ENCODE assay signal across 8 mouse cellular contexts in genomic region chr3:98259271-98259751, GRCm38 (mm10). TPM values are rescaled to one million over a fixed set of nuclear protein-coding genes. Genes with fewer than 3 reads are reported as not detected.
DNase-seq lines count a peak whose midpoint lies in the region; ATAC-seq and TF ChIP-seq lines count a peak whose summit lies in the region.
"Had no signal": no experiment of that assay in that cellular context is flagged by ENCODE, and none has a peak within 500 bp of the region (broad histone marks: within the 10 kb centered on the region; RNA-seq: fewer than 3 reads in every experiment).

No protein-coding gene starts in this region.

- 68% methylated on average over 5 of the region's 5 CpGs for WGBS in kidney, adult 2 months
- 54% methylated on average over 5 of the region's 5 CpGs for WGBS in small intestine, adult 2 months
- WGBS in forebrain, embryonic 13.5 days = 95% methylated on average over 5 of the region's 5 CpGs

- ATAC-seq in forebrain, embryonic 13.5 days = no peak

- no peak overlapping the region for H3K27ac ChIP-seq in kidney, adult 2 months (ENCODE audit: insufficient read depth, low read depth, low read length)
- peak overlapping the region; percentile 35; the same call in 1 of the 2 replicates for H3K27ac ChIP-seq in small intestine, adult 2 months (ENCODE audit: insufficient read depth, low read depth, low read length)
- H3K27ac ChIP-seq in forebrain, embryonic 13.5 days = no peak overlapping the region

- H3K36me3 ChIP-seq in kidney, adult 2 months (ENCODE audit: control insufficient read depth, insufficient read depth, low read length) = no peaks in the 10 kb centered on the region
- no peaks in the 10 kb centered on the region for H3K36me3 ChIP-seq in small intestine, adult 2 months (ENCODE audit: control insufficient read depth, insufficient read depth, low read length)
- H3K36me3 ChIP-seq in forebrain, embryonic 13.5 days (ENCODE audit: poor library complexity, severe bottlenecking) = no peaks in the 10 kb centered on the region
- H3K36me3 ChIP-seq: limb, embryonic 15.5 days had no signal

- TF ChIP-seq CTCF in kidney, adult 2 months (conservative IDR thresholded peaks at IDR 0.05; ENCODE audit: insufficient read depth, insufficient read length, low read depth, low read length) = no peak
- no peak for TF ChIP-seq CTCF in small intestine, adult 2 months (IDR thresholded peaks at IDR 0.05; ENCODE audit: extremely low read depth, insufficient read length, insufficient replicate concordance, low read depth, low read length)

- peaks cover 14% of the 10 kb centered on the region for H3K4me1 ChIP-seq in kidney, adult 2 months (ENCODE audit: control insufficient read depth, insufficient read depth, low read length)
- H3K4me1 ChIP-seq in small intestine, adult 2 months (ENCODE audit: control insufficient read depth, insufficient read depth, insufficient read length, low read length) = peaks cover 8% of the 10 kb centered on the region; the same call in 1 of the 2 replicates
- H3K4me1 ChIP-seq in forebrain, embryonic 13.5 days = no peaks in the 10 kb centered on the region

- H3K9me3 ChIP-seq in forebrain, embryonic 13.5 days (replicated peaks) = no peaks in the 10 kb centered on the region
- H3K9me3 ChIP-seq: limb, embryonic 15.5 days had no signal

- H3K4me3 ChIP-seq in kidney, adult 2 months (ENCODE audit: insufficient read depth, low read depth, low read length) = no peak overlapping the region
- H3K4me3 ChIP-seq in small intestine, adult 2 months (ENCODE audit: low read depth, low read length) = no peak overlapping the region
- no peak overlapping the region for H3K4me3 ChIP-seq in forebrain, embryonic 13.5 days
- H3K4me3 ChIP-seq: limb, embryonic 15.5 days had no signal

- no peak overlapping the region for H3K9ac ChIP-seq in forebrain, embryonic 13.5 days
- H3K9ac ChIP-seq: limb, embryonic 15.5 days had no signal

- H3K4me2 ChIP-seq in forebrain, embryonic 13.5 days = no peak overlapping the region
- H3K4me2 ChIP-seq: limb, embryonic 15.5 days had no signal

- DNase-seq in kidney, postnatal 36 days = peak; percentile 23 to 42
- no peak for DNase-seq in kidney, adult 2 months
- DNase-seq in frontal cortex, adult 2 months (ENCODE audit: extremely low spot score in 1 of 2, low spot score in 1 of 2) = peak; percentile 51 to 59
- DNase-seq in left cerebral cortex, adult 18-20 months (ENCODE audit: low spot score in 2 of 2) = peak; percentile 60 to 74
- DNase-seq in urinary bladder, postnatal 10 days (ENCODE audit: low spot score) = no peak

- no peaks in the 10 kb centered on the region for H3K27me3 ChIP-seq in kidney, adult 2 months (replicated peaks; ENCODE audit: control insufficient read depth, insufficient read depth, low read length)
- H3K27me3 ChIP-seq in small intestine, adult 2 months (ENCODE audit: control insufficient read depth, insufficient read depth, low read length) = no peaks in the 10 kb centered on the region
- H3K27me3 ChIP-seq in forebrain, embryonic 13.5 days = no peaks in the 10 kb centered on the region
- H3K27me3 ChIP-seq: limb, embryonic 15.5 days had no signal

- TF ChIP-seq POLR2A in kidney, adult 2 months (IDR thresholded peaks at IDR 0.05; ENCODE audit: low read depth, low read length) = no peak
- no peak for TF ChIP-seq POLR2A in small intestine, adult 2 months (IDR thresholded peaks at IDR 0.05; ENCODE audit: low read depth, low read length)

RNA-seq across cellular contexts. Expression of gene Hmgcs2, which starts 20.9 kb away (rescaled TPM):
- 39.0 and 39.5 TPM in 2 replicates for polyA plus RNA-seq in kidney, adult 2 months (2012; rRNA removed)
- polyA plus RNA-seq in frontal cortex, adult 2 months (2012; rRNA removed) = 14.1 and 14.9 TPM in 2 replicates
- 1 to 10 TPM; 5.2 to 6.4 TPM for total RNA-seq in left cerebral cortex, adult 18-20 months (2021)
- 4.2 and 5.1 TPM in 2 replicates for polyA plus RNA-seq in small intestine, adult 2 months (2012; rRNA removed)
- polyA plus RNA-seq in forebrain, embryonic 13.5 days (2015; fragmentation: Nextera tagmentation; extraction: Ambion mirVana) = 2.0 and 2.4 TPM in 2 replicates

RNA-seq across cellular contexts. Expression of gene Reg4, which starts 37.4 kb away (rescaled TPM):
- not detected in 2 replicates for polyA plus RNA-seq in kidney, adult 2 months (2012; rRNA removed)
- 0.13 TPM in 1 of 2 replicates, not detected in the other for polyA plus RNA-seq in frontal cortex, adult 2 months (2012; rRNA removed)
- not detected for total RNA-seq in left cerebral cortex, adult 18-20 months (2021)
- 30.1 and 67.3 TPM in 2 replicates for polyA plus RNA-seq in small intestine, adult 2 months (2012; rRNA removed)
- polyA plus RNA-seq in forebrain, embryonic 13.5 days (2015; fragmentation: Nextera tagmentation; extraction: Ambion mirVana) = not detected in 2 replicates
- polyA plus RNA-seq: limb, embryonic 15.5 days had no signal

Comparison
In these comparisons a context has a peak if more than half of its experiments do, and no peak if none do; other contexts are left out.
1. DNase-seq: peak in kidney, postnatal 36 days (2 of 2), frontal cortex, adult 2 months (2 of 2) and left cerebral cortex, adult 18-20 months (2 of 2); none in kidney, adult 2 months (single experiment) and urinary bladder, postnatal 10 days (single experiment).
2. RNA of gene Reg4, which starts 37.4 kb away (polyA plus RNA-seq): 30.1 to 67.3 TPM in small intestine, adult 2 months; 0.13 TPM in frontal cortex, adult 2 months, not detected in kidney, adult 2 months and not detected in forebrain, embryonic 13.5 days; every median in the first group is over 10 times any median in the second.